Mouse (Mus musculus): ENCODE measurements around the gene Ciao1. TPM values are rescaled to one million over a fixed set of nuclear protein-coding genes. Genes with fewer than 3 reads are reported as not detected.

The Ciao1 gene
- total and polyA plus RNA-seq, 2 experiments = 44.9 to 62.7 TPM

DNA sequence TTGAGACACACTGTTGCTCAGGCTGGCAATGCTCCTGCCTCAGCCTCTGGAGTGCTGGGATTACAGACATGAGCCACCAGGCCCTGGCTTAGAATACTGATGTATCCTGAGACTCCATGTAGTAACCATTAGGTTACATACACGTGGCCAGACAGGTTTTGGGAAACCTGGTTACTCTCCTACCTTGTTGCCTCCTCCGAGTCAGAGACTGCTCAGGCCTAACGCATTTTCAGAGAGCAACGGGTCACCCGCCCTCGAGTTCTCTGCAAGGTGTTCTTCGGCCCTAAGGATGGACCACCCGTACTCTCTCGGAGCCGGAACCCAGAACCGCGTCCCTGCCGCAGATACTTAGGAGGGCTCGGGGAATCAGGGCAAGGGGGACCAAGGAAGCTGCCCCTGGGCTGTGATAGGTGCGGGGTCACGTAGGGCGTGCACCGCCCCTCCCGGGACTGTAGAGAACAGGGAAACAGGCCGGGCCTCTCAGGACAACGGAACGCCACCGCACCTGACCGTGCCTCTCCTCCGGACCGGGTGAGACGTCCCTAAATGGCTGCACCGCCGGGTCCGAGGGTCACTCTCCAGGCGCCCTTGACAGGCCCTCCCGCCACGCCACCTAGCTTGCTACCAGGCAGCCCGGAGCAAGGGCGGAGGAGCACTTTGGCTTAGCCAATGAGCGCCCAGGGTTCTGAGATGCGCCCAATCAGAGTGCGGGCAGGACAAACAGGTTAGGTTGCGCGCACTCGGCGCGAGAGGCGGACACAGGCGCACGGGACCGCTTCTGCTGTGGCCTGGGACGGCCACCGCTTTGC, 22.1 kb upstream of the Ciao1 start, which contains the start of gene Stard7:
TSS of gene Stard7 (plus strand) at position 728 of the 809 bp plus-strand sequence.
- peak within 1 kb of the TSS; percentile 92 for H3K9ac ChIP-seq (ENCODE audit: low read depth, low read length)
- H3K36me3 ChIP-seq (ENCODE audit: control insufficient read depth, insufficient read depth, low read length) = no peaks in the 10 kb centered on the region; the same call in 1 of the 2 replicates
- DNase-seq (ENCODE audit: extremely low read depth, low read depth, low spot score) = peak; percentile 96
- H3K4me3 ChIP-seq (ENCODE audit: insufficient read depth, low read depth, low read length) = peak within 1 kb of the TSS; percentile 76
- peak; percentile 39 for TF ChIP-seq POLR2A (IDR thresholded peaks at IDR 0.05; ENCODE audit: extremely low read depth, insufficient read depth, low read length)
- TF ChIP-seq CTCF (IDR thresholded peaks at IDR 0.05; ENCODE audit: low read depth, low read length) = no peak
- no peaks in the 10 kb centered on the region for H3K27me3 ChIP-seq (ENCODE audit: control insufficient read depth, insufficient read depth, low read length)
- peaks cover 10% of the 10 kb centered on the region; the same call in 1 of the 2 replicates for H3K4me1 ChIP-seq (ENCODE audit: control insufficient read depth, insufficient read depth, low read length)
- peak within 1 kb of the TSS; percentile 97 for H3K27ac ChIP-seq (replicated peaks; ENCODE audit: insufficient read depth, low read depth, low read length)
- WGBS = under 1% methylated on average over 49 of the region's 49 CpGs
- peaks cover 10% of the 10 kb centered on the region; the same call in 1 of the 2 replicates for H3K79me2 ChIP-seq (ENCODE audit: control insufficient read depth, insufficient read depth, low read length)

- Histone ChIP-seq H3K27me3 (ENCODE audit: control insufficient read depth, insufficient read depth, low read length) (no peaks in the 10 kb centered on the region), H3K4me3 (ENCODE audit: insufficient read depth, low read depth, low read length) (no peak overlapping the region), H3K9ac (ENCODE audit: low read depth, low read length) (no peak overlapping the region), H3K4me1 (ENCODE audit: control insufficient read depth, insufficient read depth, low read length) (peaks cover 5% of the 10 kb centered on the region; the same call in 1 of the 2 replicates), H3K27ac (replicated peaks; ENCODE audit: insufficient read depth, low read depth, low read length) (no peak overlapping the region), H3K36me3 (ENCODE audit: control insufficient read depth, insufficient read depth, low read length) (no peaks in the 10 kb centered on the region; the same call in 1 of the 2 replicates), H3K79me2 (ENCODE audit: control insufficient read depth, insufficient read depth, low read length) (peaks cover 6% of the 10 kb centered on the region; the same call in 1 of the 2 replicates)
- TF ChIP-seq CTCF (IDR thresholded peaks at IDR 0.05; ENCODE audit: low read depth, low read length) = no peak
- no peak for TF ChIP-seq POLR2A (IDR thresholded peaks at IDR 0.05; ENCODE audit: extremely low read depth, insufficient read depth, low read length)
- 64% methylated on average over 4 of the region's 4 CpGs for WGBS
- no peak for DNase-seq (ENCODE audit: extremely low read depth, low read depth, low spot score)
Measured at GRCm38 (mm10) chr2:127267854-127268253, 20.2 kb upstream of the Ciao1 start.

DNA sequence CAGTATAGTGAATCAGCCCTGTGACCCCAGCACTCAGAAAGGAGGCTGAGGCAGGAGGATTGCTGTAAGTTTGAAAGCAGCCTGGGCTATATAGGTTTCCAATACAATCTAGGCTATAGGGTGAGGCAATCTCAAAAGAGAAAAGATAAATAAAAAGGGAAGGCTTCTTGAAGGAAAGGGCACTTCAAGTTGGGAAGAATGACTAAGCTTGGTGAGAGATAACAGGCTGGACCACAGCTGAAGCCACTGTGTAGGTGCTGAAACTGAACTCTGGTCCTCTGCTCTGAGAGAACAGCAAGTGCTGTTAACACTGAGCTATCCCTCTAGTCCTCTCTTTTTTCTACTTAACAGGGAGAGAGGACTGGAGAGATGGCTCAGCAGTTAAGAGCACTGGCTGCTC, 14.9 kb upstream of the Ciao1 start:
- no peaks in the 10 kb centered on the region for H3K79me2 ChIP-seq (ENCODE audit: control insufficient read depth, insufficient read depth, low read length)
- H3K27ac ChIP-seq (replicated peaks; ENCODE audit: insufficient read depth, low read depth, low read length) = no peak overlapping the region
- H3K4me1 ChIP-seq (ENCODE audit: control insufficient read depth, insufficient read depth, low read length) = peaks cover 2% of the 10 kb centered on the region; the same call in 1 of the 2 replicates
- peaks cover 5% of the 10 kb centered on the region; the same call in 1 of the 2 replicates for H3K36me3 ChIP-seq (ENCODE audit: control insufficient read depth, insufficient read depth, low read length)
- TF ChIP-seq POLR2A (IDR thresholded peaks at IDR 0.05; ENCODE audit: extremely low read depth, insufficient read depth, low read length) = no peak
- no peak for TF ChIP-seq CTCF (IDR thresholded peaks at IDR 0.05; ENCODE audit: low read depth, low read length)
- H3K4me3 ChIP-seq (ENCODE audit: insufficient read depth, low read depth, low read length) = no peak overlapping the region
- DNase-seq (ENCODE audit: extremely low read depth, low read depth, low spot score) = no peak
- no peak overlapping the region for H3K9ac ChIP-seq (ENCODE audit: low read depth, low read length)
- no peaks in the 10 kb centered on the region for H3K27me3 ChIP-seq (ENCODE audit: control insufficient read depth, insufficient read depth, low read length)

- H3K4me1 ChIP-seq (ENCODE audit: control insufficient read depth, insufficient read depth, low read length) = peaks cover 10% of the 10 kb centered on the region
- H3K9ac ChIP-seq (ENCODE audit: low read depth, low read length) = no peak overlapping the region
- H3K79me2 ChIP-seq (ENCODE audit: control insufficient read depth, insufficient read depth, low read length) = no peaks in the 10 kb centered on the region
- no peak for DNase-seq (ENCODE audit: extremely low read depth, low read depth, low spot score)
- TF ChIP-seq CTCF (IDR thresholded peaks at IDR 0.05; ENCODE audit: low read depth, low read length) (no peak), POLR2A (IDR thresholded peaks at IDR 0.05; ENCODE audit: extremely low read depth, insufficient read depth, low read length) (no peak)
- H3K27me3 ChIP-seq (ENCODE audit: control insufficient read depth, insufficient read depth, low read length) = no peaks in the 10 kb centered on the region
- no peak overlapping the region for H3K27ac ChIP-seq (replicated peaks; ENCODE audit: insufficient read depth, low read depth, low read length)
- 81% methylated on average over 5 of the region's 5 CpGs for WGBS
- H3K36me3 ChIP-seq (ENCODE audit: control insufficient read depth, insufficient read depth, low read length) = peaks cover 7% of the 10 kb centered on the region; the same call in 1 of the 2 replicates
- H3K4me3 ChIP-seq (ENCODE audit: insufficient read depth, low read depth, low read length) = no peak overlapping the region
Measured at GRCm38 (mm10) chr2:127259340-127259739, 11.7 kb upstream of the Ciao1 start.

- no peak for DNase-seq (ENCODE audit: extremely low read depth, low read depth, low spot score)
- no peaks in the 10 kb centered on the region for H3K27me3 ChIP-seq (ENCODE audit: control insufficient read depth, insufficient read depth, low read length)
- 88% methylated on average over 6 of the region's 6 CpGs for WGBS
- H3K79me2 ChIP-seq (ENCODE audit: control insufficient read depth, insufficient read depth, low read length) = peaks cover 9% of the 10 kb centered on the region; the same call in 1 of the 2 replicates
- no peak overlapping the region for H3K27ac ChIP-seq (replicated peaks; ENCODE audit: insufficient read depth, low read depth, low read length)
- H3K9ac ChIP-seq (ENCODE audit: low read depth, low read length) = no peak overlapping the region
- no peak for TF ChIP-seq CTCF (IDR thresholded peaks at IDR 0.05; ENCODE audit: low read depth, low read length)
- no peak for TF ChIP-seq POLR2A (IDR thresholded peaks at IDR 0.05; ENCODE audit: extremely low read depth, insufficient read depth, low read length)
- peaks cover 9% of the 10 kb centered on the region; the same call in 1 of the 2 replicates for H3K36me3 ChIP-seq (ENCODE audit: control insufficient read depth, insufficient read depth, low read length)
- H3K4me1 ChIP-seq (ENCODE audit: control insufficient read depth, insufficient read depth, low read length) = peaks cover 15% of the 10 kb centered on the region
- H3K4me3 ChIP-seq (ENCODE audit: insufficient read depth, low read depth, low read length) = no peak overlapping the region
Measured at GRCm38 (mm10) chr2:127255294-127255693, 7.7 kb upstream of the Ciao1 start.

Data from liver, adult 2 months (tissue).